Mouse (Mus musculus) lung, postnatal 0 days (tissue): Measurements from ENCODE around the gene Tnrc18.

Experiments
- CTCF ChIP-seq: IDR thresholded peaks from 2 replicates; pipeline ENCODE4 v1.5.1; 2016; ENCODE audit warnings: antibody characterized with exemption, mild to moderate bottlenecking
- EP300 ChIP-seq: IDR thresholded peaks from 2 replicates; pipeline ENCODE4 v1.6.1; 2016; ENCODE audit warnings: antibody characterized with exemption, mild to moderate bottlenecking, control low read depth

DNA sequence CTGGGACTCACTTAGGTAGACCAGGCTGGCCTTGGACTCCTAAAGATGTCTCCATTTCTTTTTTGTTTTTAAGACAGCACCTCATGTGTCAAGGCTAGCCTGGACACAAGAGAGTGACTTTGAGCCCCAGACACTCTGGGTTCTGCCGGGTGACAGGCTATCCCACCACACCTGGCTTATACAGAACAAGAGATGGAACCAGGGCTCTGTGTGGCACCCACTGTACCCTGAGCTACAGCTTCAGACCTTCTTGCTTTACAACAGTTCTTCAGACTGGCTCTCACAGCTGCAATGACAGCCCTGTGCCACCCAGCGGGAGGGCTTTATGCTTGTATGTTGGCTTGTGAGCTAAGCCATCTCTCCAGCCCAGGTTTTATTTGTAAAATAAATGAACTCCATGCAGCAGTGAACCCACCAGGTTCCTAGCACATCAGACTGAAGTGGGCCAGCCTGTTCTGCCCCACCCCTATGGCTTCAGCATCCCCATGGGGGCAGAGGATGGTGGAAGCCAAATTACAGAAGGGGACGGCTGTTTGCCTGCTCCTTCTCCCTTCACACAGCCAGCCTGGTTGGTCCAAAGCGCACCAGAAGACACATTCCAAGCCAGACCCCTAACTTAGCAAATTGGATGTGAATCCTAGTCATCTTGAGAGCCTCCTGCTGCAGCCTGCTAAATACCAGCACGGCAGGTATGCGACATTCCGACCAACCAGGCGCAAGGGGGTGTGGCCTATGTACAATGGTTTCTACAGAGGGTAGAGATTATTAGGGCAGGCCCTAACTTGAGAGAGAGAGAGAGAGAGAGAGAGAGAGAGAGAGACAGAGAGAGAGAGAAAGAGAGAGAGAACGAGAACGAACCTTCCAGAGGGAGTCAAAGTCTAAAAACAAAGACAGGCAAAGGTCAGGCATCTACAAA is 48.9 kb downstream of the Tnrc18 start:
- TF ChIP-seq CTCF (no peak), EP300 (no peak)
